Mouse (Mus musculus) ES-Bruce4 (cell line): Measurements from ENCODE around the gene Sft2d1.
"Not testable (repeated sequence)": the region's sequence is repeated elsewhere in the genome, so short reads cannot be mapped to it uniquely, and the experiment has no call there.

Experiments
- CTCF ChIP-seq: IDR thresholded peaks from one replicate; pipeline ENCODE4 v1.8.1; 2011; ENCODE audit warnings: low read depth, low read length
- EP300 ChIP-seq: IDR thresholded peaks from 2 replicates; pipeline ENCODE4 v1.6.1; 2011; ENCODE audit warnings: low read depth, low read length; ENCODE audit not compliant: insufficient read depth
- POLR2A ChIP-seq: IDR thresholded peaks from one replicate; pipeline ENCODE4 v1.8.1; 2011; ENCODE audit warnings: low read length; ENCODE audit not compliant: insufficient read depth

GRCm38 (mm10) chr17:8264638-8265037 is 46.3 kb upstream of the Sft2d1 start:
- TF ChIP-seq POLR2A, EP300, CTCF: not testable (repeated sequence)
